Mouse (Mus musculus): Measurements from ENCODE around the gene Commd1. TPM values are rescaled to one million over a fixed set of nuclear protein-coding genes. Genes with fewer than 3 reads are reported as not detected.
A peak's percentile ranks its signal among the peaks of the same experiment; 100 is the strongest.

Gene Commd1
- polyA plus RNA-seq, 1 experiment from 2014 or later, result 294 TPM

DNA sequence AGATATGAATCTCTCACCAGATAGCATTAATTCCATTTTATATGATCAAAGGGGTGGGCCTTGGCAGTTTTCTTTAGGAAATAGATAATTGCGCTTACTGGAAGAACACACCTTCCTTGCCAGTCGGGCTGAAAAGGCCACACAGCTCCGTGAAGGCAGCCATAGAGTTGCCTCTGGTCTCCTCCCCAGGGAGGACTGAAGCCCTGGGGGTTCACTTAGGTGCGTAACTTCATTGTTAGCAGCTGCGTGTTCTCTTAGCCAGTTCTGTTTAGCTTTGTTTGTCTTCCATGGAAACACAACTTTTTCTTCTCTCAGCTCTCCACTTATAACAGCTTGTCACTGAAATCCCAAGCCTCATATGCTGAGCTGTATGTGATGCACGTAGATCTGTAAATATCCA lies 89.7 kb downstream of the Commd1 start:
- Histone ChIP-seq H3K27ac (ENCODE audit: low read depth, low read length) (peak overlapping the region; percentile 11; the same call in 1 of the 2 replicates), H3K9ac (ENCODE audit: low read depth, low read length) (no peak overlapping the region), H3K4me1 (replicated peaks; ENCODE audit: control insufficient read depth, insufficient read depth, low read length) (0 out of 2 replicates have a peak, but pooled peaks cover 8% of the 10 kb centered on the region), H3K9me3 (ENCODE audit: control insufficient read depth) (no peaks in the 10 kb centered on the region), H3K27me3 (replicated peaks; ENCODE audit: control insufficient read depth, insufficient read depth, low read length) (no peaks in the 10 kb centered on the region), H3K4me2 (replicated peaks; ENCODE audit: low read depth) (0 out of 2 replicates have a peak overlapping the region, but pooled peaks have one; percentile 4), H3K4me3 (ENCODE audit: low read depth, low read length) (no peak overlapping the region), H3K36me3 (ENCODE audit: control insufficient read depth, insufficient read depth) (no peaks in the 10 kb centered on the region)
- no peak for TF ChIP-seq CTCF (IDR thresholded peaks at IDR 0.05; ENCODE audit: low read depth)
- no peak for ATAC-seq
- WGBS, result 58% methylated on average over 6 of the region's 6 CpGs

DNA sequence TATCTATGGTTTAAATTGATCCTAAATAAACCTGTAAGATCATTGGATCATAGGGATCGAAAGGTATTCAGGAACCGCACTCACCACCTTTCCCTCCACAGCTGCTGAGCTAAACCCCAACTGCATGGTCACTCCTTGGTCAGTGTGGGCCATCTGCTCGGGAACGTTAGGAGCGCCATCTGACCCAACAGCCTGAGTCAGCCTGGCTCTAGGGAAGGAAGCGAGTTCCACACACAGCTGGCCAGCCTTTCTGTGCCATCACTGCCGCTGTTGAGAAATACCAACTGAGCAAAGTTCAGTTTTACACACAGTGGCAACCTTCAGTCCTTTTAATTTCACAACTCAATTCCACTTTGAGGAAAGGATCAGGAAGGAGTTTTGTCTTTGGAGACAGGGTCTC lies 90.3 kb downstream of the Commd1 start:
- ATAC-seq, result peak; percentile 93
- 0 out of 2 replicates have a peak, but pooled peaks cover 8% of the 10 kb centered on the region for H3K4me1 ChIP-seq (replicated peaks; ENCODE audit: control insufficient read depth, insufficient read depth, low read length)
- 0 out of 2 replicates have a peak overlapping the region, but pooled peaks have one; percentile 4 for H3K4me2 ChIP-seq (replicated peaks; ENCODE audit: low read depth)
- no peak for TF ChIP-seq CTCF (IDR thresholded peaks at IDR 0.05; ENCODE audit: low read depth)
- no peak overlapping the region for H3K9ac ChIP-seq (ENCODE audit: low read depth, low read length)
- 53% methylated on average over 7 of the region's 7 CpGs for WGBS
- no peaks in the 10 kb centered on the region for H3K36me3 ChIP-seq (ENCODE audit: control insufficient read depth, insufficient read depth)
- H3K4me3 ChIP-seq (ENCODE audit: low read depth, low read length), result no peak overlapping the region
- H3K9me3 ChIP-seq (ENCODE audit: control insufficient read depth), result no peaks in the 10 kb centered on the region
- peak overlapping the region; percentile 11; the same call in 1 of the 2 replicates for H3K27ac ChIP-seq (ENCODE audit: low read depth, low read length)
- no peaks in the 10 kb centered on the region for H3K27me3 ChIP-seq (replicated peaks; ENCODE audit: control insufficient read depth, insufficient read depth, low read length)

DNA sequence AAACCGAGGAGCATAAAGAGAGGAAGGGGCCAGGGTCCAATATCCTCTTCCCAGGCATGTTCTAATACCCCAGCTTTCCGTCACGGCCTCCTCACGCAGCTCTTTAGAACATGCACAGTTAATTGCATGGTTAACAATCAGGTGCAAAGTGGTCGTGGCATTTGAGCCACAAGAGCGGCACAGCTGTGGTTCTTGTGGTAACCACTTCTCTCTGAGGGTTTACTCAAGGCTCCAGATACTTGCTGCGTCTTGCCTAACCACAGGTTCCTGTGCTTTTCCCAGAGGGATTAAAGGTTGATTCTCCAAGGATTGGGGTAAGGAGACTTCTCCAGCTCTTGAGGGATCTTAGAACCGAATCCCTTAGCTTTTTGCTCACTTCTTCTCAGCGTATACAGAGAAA lies 90.9 kb downstream of the Commd1 start:
- no peak overlapping the region for H3K27ac ChIP-seq (ENCODE audit: low read depth, low read length)
- 81% methylated on average over 9 of the region's 9 CpGs for WGBS
- TF ChIP-seq CTCF (IDR thresholded peaks at IDR 0.05; ENCODE audit: low read depth), result no peak
- no peaks in the 10 kb centered on the region for H3K36me3 ChIP-seq (ENCODE audit: control insufficient read depth, insufficient read depth)
- no peak overlapping the region for H3K4me3 ChIP-seq (ENCODE audit: low read depth, low read length)
- H3K4me2 ChIP-seq (replicated peaks; ENCODE audit: low read depth), result no peak overlapping the region
- no peaks in the 10 kb centered on the region for H3K9me3 ChIP-seq (ENCODE audit: control insufficient read depth)
- no peaks in the 10 kb centered on the region for H3K27me3 ChIP-seq (replicated peaks; ENCODE audit: control insufficient read depth, insufficient read depth, low read length)
- ATAC-seq, result no peak
- H3K4me1 ChIP-seq (replicated peaks; ENCODE audit: control insufficient read depth, insufficient read depth, low read length), result 0 out of 2 replicates have a peak, but pooled peaks cover 8% of the 10 kb centered on the region
- no peak overlapping the region for H3K9ac ChIP-seq (ENCODE audit: low read depth, low read length)

DNA sequence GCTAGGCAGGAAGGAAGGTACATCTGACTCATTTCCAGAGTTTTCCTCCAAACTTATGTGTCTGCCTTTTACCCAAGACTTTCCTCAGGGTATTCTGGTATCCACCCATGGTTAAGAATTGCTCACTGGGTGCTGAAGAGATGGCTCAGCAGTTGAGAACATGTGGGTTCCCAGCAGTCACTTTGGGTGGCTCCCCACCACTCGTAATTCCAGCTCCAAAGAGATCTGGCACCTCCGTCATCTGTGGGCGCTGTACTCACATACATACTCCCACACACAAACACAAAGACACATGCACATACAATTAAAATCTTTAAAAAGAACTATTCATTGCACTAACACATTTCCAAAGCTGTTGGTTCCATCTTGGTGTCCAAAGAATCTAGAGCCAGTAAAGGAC lies 93.0 kb downstream of the Commd1 start:
- WGBS, result 94% methylated on average over 3 of the region's 3 CpGs
- Histone ChIP-seq H3K4me1 (replicated peaks; ENCODE audit: control insufficient read depth, insufficient read depth, low read length) (0 out of 2 replicates have a peak, but pooled peaks cover 8% of the 10 kb centered on the region), H3K4me3 (ENCODE audit: low read depth, low read length) (no peak overlapping the region), H3K27ac (ENCODE audit: low read depth, low read length) (no peak overlapping the region), H3K27me3 (replicated peaks; ENCODE audit: control insufficient read depth, insufficient read depth, low read length) (no peaks in the 10 kb centered on the region), H3K9ac (ENCODE audit: low read depth, low read length) (no peak overlapping the region), H3K36me3 (ENCODE audit: control insufficient read depth, insufficient read depth) (no peaks in the 10 kb centered on the region), H3K4me2 (replicated peaks; ENCODE audit: low read depth) (no peak overlapping the region), H3K9me3 (ENCODE audit: control insufficient read depth) (no peaks in the 10 kb centered on the region)
- ATAC-seq, result no peak
- no peak for TF ChIP-seq CTCF (IDR thresholded peaks at IDR 0.05; ENCODE audit: low read depth)

DNA sequence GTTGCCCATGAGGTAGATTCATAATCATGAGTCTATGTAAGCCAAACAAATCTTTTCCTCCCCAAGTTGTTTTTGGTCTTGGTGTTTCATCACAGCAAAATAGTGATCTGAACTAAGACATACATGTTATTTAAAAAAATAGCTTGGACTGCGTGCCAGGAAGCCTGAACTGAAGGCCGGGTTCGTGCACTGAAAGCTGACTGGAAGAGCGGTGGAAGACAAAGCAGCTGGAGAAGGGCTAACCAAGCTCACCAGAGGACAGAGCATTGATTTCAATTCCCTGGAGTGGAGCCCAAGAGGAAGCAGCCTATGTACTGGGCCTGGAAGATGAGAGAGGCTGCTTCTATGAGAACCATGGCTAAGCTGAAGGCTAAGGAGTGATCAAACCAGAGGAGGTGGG lies 95.2 kb downstream of the Commd1 start:
- no peak overlapping the region for H3K4me3 ChIP-seq (ENCODE audit: low read depth, low read length)
- 81% methylated on average over 4 of the region's 4 CpGs for WGBS
- no peaks in the 10 kb centered on the region for H3K27me3 ChIP-seq (replicated peaks; ENCODE audit: control insufficient read depth, insufficient read depth, low read length)
- no peak for TF ChIP-seq CTCF (IDR thresholded peaks at IDR 0.05; ENCODE audit: low read depth)
- no peak overlapping the region for H3K4me2 ChIP-seq (replicated peaks; ENCODE audit: low read depth)
- H3K36me3 ChIP-seq (ENCODE audit: control insufficient read depth, insufficient read depth), result no peaks in the 10 kb centered on the region
- no peak for ATAC-seq
- H3K9me3 ChIP-seq (ENCODE audit: control insufficient read depth), result no peaks in the 10 kb centered on the region
- H3K9ac ChIP-seq (ENCODE audit: low read depth, low read length), result no peak overlapping the region
- H3K4me1 ChIP-seq (replicated peaks; ENCODE audit: control insufficient read depth, insufficient read depth, low read length), result 0 out of 2 replicates have a peak, but pooled peaks cover 8% of the 10 kb centered on the region
- H3K27ac ChIP-seq (ENCODE audit: low read depth, low read length), result no peak overlapping the region

DNA sequence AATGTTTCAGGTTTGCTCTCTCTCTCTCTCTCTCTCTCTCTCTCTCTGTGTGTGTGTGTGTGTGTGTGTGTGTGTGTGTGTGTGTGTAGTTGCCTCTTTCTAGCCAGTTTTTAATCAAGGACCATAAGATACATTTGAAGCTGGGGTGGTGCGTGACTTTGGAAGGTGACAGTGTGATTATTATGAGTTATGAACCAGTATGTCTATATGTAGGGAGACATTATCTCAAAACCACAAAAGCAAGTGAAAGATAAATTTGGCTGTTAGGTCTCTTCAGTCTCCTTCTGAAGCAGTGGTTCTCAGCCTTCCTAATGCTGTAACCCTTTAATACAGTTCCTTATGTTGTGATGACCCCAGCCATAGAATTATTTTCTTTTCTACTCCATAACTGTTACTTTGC lies 96.8 kb downstream of the Commd1 start:
- no peak overlapping the region for H3K4me3 ChIP-seq (ENCODE audit: low read depth, low read length)
- H3K27me3 ChIP-seq (replicated peaks; ENCODE audit: control insufficient read depth, insufficient read depth, low read length), result no peaks in the 10 kb centered on the region
- H3K4me2 ChIP-seq (replicated peaks; ENCODE audit: low read depth), result no peak overlapping the region
- no peak for ATAC-seq
- no peak overlapping the region for H3K27ac ChIP-seq (ENCODE audit: low read depth, low read length)
- H3K36me3 ChIP-seq (ENCODE audit: control insufficient read depth, insufficient read depth), result no peaks in the 10 kb centered on the region
- H3K9me3 ChIP-seq (ENCODE audit: control insufficient read depth), result no peaks in the 10 kb centered on the region
- no peak for TF ChIP-seq CTCF (IDR thresholded peaks at IDR 0.05; ENCODE audit: low read depth)
- H3K4me1 ChIP-seq (replicated peaks; ENCODE audit: control insufficient read depth, insufficient read depth, low read length), result 0 out of 2 replicates have a peak, but pooled peaks cover 7% of the 10 kb centered on the region
- H3K9ac ChIP-seq (ENCODE audit: low read depth, low read length), result no peak overlapping the region
- 94% methylated on average over 1 of the region's 1 CpGs for WGBS

Data from intestine, postnatal 0 days (tissue).